Mouse (Mus musculus) telencephalon, adult 2 months (tissue): Measurements from ENCODE around the gene Proser3.
A peak's percentile ranks its signal among the peaks of the same experiment; 100 is the strongest.

Source experiments
- DNase-seq: peaks from one replicate; pipeline ENCODE4 v3.0.0-alpha.2; 2011; ENCODE audit warnings: low read depth, low spot score

The Proser3 gene

DNA sequence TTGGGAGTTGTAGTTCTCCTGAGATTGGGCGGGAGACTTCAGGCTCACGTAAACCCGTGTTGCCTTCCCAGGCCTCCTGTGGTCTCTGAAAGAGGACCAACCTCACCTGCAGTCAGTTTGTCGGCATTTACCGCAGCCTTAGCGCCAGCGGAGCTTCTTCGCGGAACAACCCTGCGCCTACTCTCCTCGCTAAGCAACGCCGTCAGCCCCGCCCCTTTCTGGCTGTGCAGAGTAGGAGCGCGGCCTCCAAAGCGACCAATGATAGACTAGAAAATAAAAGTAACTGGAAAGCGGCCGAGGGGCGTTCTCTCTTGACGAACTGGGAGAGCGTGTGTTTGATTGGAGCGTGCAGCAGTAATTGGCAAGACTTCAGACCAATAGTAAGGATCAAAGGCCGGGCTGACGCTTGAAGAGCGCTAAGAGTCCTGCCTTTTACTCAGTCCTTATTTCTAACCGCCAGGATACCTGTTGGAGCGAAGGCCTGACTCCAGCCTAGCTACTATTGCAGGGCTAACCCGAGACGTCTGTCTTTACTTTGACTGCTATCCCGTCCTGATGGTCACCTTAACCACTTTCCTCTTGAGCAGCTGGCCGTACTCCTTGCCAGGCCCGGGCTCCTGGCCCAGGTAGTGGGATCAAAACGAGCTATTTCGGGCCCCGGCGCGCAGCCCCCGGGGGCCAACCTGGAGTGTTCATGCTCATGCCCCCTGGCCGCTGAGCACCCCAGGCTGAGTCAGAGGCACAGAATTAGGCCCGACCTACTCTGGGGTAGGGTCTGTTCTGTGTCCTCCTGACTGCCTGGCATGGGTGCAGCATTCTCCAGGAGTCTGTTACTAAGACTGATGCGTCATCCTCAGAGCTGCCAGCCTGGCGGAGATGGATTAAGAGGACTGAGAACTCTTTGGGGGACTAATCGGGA lies at the start of gene Proser3, which contains the start of gene Hspb6:
Gene Proser3, minus strand, starts transcription at position 198 of the 919 bp plus-strand sequence.
Gene Hspb6, plus strand, starts transcription at position 77 of the 919 bp plus-strand sequence.
- peak; percentile 99 for DNase-seq

DNA sequence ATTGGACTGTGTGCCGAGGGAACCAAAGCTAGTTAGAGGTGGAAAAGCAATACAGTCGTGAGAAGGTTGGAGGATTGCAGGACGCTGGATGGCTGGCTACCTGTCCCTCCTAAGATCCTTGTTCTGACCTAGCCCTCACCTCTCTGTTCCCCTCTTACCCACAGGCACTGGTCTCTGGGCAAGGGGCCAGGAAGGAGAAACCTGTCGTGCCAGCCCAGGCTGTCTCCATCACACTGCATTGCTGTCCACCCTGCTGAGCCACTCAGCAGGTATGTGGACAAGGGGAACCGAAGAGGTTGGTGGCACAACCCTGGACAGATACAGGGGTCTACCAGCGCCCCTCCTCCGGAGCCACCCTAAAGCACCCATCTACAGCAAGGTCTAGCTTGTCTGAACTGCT lies 48.6 kb upstream of the Proser3 start:
- DNase-seq = no peak

DNA sequence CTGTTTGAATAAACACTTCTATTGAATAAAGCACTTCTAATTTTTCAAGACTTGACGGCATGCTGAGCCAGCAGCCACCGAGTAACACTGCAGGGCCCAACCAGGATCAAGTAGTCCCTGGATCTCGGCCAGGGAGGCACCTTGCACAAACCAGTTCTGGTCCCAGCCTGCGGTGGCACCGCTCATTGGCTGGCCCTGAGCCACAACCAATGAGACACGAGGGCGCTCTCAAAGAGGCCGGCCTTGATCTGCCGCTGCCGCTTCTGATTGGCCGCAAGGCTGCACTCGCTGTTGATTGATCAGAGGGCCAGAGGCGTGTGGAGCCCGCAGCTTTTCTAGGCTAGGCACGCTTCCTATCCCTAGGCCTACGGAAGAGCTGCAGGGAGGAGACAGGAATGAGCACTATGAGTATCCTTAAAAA lies 47.8 kb upstream of the Proser3 start:
- peak; percentile 87 for DNase-seq

DNA sequence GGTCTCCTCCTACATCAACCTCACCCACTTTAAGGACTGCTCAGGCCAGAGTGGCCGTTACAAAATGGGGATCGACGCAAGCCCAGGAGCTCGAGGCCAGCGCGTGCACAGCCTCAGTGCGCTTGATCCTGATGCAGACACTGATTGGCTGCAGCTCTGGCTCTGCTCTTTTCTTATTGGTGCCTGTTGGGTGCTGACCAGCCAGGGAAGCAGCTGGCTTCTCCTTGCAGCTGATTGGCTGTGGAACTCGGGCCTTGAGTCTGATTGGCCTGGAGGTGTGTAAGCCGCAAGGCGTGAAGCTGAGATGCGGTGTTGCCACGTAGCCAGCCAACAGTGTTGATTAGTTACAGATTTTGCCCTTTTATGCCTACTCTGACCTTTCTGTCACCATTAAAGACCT lies 46.7 kb upstream of the Proser3 start, which contains the start of gene Zbtb32:
Gene Zbtb32, minus strand, starts transcription at position 124 of the 400 bp plus-strand sequence.
- DNase-seq = no peak

DNA sequence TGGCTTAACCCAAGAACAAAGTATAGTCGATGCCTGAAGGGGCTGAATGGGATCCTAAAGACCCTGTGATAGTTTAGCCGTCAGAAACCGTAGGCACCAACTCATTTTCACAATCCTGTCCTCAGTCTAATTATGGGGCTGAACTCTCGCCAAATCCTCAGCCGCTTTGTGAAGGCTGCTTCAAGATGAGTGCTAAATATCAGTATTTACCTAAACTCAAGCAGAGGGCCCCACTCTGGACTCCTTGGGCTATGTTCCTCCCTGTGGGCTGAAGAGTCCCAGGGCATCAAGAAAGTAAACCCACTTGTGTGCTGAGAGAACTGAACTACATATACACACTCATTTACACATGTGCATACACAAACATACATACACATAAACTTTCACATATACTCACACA lies 44.7 kb upstream of the Proser3 start:
- DNase-seq = no peak

DNA sequence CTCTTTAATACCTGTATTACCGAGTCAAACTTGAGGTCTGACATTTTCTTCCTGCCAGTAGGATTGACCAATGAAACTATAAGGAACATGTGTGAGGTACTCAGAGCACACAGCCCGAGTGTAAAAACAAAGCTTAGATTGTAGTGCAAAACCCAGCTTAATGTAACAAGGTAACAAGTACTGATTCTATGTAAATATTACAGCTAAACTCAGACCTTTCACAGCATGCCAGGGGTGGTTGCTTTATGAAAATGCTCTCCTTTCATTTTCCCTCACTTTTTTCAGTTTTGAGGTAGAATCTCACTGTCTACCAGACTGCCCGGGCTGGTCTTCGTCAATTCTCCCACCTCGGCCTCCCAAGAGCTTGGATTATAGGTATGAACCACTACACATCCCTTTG lies 44.0 kb upstream of the Proser3 start:
- DNase-seq = no peak

DNA sequence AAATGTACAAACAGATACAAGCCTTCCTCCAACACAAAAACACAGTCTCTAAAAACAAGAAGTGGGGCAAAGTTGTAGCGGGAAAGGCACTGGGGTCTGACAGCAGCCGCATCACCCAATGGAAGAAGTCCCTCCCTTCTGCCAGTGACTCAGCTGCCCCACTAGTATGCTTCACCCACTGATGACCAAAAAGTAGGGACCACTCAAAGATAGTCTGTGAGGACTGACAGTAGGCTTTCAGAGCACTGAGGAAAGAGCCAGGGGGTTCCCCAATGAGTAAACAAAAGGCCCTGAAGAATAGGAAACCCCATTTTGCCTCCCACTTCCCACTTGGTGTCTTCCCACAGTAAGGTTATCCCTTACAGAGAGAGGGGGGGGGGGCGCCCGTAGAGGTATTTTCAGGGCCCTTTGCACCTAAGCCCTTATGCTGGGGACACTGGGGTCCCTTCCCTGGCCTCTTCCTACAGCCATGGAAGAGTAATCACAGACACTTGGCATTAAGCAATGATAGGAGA lies 42.5 kb upstream of the Proser3 start:
- DNase-seq = no peak

DNA sequence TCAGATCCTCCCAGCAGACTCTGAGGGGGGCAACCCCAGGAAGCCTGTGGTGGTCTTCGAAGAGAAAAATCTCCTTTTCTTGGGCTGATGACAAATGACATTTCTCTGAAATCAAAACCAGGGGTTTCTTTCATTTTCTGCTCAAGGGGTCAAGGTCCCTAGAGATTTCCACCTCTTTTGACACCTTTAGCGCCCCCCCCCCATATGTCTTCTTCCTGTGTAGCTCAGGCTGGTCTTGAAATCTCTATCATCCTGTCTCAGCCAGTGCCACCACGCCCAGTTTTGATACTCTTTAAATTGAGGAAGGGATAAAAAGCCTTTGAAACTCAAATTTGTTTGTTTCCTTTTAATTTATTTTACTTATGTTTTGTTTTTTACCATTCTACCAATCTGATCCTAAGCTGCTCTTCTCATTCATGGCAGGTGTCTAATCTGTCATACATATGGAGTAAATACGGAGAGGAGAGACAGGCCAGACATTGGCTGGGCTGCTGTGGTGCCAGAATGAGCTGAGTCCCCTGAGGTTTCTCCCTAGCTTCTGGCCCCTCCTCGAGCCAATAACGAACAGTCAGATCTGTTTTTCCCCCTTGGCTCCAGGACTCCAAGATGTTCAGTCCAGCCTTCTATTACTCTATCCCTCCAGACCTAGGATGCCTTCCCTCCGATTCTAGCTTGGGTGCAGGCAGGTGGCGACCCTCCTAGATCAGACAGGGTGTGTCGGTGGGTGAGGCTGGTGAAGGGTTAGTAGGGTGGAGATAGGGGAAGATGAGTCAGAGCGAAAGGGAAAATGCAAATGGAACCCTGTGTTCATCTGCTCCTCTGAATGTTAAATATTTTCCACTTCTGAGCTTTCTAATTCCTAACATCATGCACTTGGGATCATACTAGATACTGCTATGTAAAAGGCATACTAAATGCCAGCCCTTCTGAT lies 41.7 kb upstream of the Proser3 start:
- no peak for DNase-seq

DNA sequence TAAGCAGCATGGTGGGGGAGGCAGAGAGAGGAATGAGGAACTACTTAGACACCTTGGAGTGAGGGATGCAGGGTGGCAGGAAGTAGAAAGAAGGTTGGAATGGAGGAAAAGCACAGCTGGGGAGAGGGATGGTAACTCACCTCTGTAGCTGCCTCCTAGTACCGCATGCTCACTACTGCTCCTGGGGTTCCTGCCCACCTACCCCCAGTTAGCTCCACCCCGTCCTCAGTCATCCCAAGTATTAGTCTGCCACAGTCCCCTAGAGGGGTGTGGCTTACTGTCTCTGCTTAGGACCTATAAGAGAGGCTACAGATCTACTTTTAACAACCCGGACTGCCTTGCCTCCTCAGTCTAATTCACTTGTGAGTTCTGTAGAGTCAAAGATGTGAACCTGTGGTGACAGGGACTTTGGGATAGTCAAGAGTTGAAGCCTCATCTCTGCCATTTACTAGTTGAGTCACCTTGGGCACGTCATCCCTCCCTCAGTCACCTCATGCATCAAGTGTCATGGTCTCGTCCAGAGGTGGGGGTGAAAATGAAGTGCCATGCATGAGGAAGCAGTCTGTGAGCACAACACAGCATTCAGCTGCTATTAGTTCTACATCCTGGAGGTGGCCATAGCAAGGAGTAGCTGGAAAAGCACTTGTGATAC lies 40.8 kb upstream of the Proser3 start:
- DNase-seq = no peak

DNA sequence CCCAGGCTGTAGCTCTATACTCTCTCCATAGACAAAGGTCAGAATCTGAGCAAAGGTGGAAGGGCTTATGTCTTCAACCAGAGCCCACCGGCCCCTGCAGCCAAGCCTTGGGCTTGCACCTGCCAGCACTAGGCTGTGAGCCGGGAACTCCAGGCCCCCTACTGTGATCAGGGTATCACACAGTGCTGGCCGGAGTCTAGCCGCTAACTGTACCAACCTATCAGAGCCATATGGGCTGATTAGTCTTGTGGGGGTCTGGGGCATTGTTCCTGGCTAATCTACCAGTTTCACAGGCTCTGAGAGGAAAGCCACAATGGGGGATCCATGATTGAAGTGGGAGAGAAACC lies 39.5 kb upstream of the Proser3 start:
- no peak for DNase-seq

DNA sequence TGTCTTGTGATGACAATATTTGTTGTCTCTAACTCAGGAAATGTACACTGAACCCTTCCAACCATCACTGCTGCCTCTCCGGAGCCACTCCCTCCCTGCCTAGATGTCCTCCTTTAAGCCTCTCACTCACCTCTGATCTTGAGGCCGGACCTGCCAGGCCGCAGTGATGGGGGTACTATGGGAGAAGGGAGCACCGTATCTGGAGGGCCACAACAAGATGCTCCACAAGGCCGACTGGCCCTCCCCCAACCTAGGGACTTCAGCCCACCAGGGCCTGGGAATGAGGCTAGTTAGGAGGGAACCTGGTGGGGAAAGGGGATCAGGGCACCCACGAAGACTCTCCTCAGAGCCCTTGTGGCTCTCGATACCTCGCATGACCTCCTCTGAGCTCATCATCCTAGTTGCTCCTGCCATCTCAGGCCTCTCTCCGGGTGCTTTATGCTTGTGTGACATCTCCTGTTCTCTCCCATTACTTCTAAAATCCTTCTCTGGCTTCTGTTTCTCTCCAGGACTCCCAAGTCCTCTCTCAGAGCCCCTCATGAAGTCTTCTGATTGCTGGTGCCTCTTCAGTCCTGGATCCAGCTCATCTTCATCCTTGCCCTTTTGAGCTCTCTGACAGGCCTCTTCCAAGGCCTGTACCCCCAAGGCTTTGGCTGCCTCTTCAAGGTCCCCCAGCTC lies 39.0 kb upstream of the Proser3 start:
- DNase-seq = no peak

DNA sequence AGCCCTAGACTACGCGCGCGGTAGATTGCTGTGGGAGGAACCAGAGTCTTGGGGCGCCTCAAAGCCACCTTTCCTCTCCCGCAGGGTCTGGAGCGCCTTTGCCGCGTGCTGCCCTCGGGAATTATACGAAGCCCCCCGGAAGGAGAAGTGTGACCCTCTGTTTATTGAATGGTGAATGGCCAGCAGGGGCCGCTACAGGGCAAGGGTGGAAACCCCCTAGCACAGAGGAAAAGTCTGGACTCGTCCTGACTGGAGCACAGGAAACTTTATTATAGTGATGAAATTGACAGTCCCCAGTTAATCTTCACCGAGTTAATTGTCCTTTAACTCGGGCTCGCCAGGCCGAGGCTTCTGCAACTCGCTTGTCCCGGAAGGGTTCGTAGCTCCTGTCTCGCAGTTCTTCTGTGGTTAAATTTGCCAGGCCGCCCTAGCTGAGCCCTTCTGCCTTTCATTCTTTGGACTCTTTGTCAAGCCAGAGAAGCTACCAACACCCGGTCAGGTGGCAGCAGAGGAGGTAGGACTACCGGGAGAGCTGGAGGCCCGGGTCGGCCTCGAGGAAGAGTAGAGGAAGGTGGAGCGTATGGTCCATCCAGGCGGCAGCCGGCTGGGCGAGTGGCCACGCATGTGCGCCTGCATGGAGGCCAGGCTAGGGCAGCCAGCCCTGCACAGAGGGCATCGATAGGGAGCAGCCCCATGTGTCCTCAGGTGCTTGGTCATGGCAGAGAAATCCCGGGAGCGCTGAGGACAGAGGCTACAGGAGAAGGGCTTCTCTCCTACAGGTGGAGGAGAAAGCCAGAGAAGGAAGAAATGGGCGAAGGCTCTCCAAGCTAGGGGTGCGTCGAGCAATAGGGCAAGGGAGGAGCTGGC lies 37.6 kb upstream of the Proser3 start:
- peak; percentile 43 for DNase-seq

DNA sequence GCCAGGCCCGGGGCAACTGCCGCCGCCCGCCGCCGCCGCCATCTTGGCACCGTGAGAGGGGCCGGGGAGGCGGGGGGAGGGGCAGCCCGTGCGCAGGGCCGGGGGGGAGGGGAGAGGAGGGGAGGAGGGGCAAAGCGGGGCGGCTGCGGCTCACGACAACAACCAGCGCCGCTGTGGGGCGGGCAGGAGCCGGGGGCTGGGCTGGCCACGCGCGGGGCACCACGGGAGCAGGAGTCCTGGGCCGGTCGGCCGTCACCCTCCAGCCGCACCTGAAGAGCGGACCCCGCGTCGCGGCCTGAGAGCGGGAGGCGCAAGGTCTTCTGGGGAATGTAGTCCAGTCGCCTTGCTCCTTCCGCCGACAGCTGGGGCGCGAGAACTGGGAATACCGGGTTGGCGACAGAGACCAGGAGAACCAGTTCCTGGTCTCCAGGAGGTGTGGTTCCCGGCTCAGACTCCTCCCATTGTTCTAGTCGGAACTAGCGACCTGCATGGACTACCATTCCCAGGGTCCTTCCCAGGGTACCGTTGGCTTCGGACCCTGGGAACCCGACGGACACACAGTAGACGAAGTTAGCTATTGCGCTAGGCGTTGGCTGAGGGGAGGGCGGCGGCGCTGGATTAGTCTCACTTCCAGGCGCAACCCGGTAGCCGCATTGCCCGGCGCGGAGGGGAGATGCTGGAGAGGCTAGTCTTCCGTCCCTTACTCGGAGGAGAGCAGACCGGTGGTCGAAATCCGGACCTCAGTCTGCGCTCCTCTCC lies 36.8 kb upstream of the Proser3 start, which contains the start of gene Kmt2b:
Gene Kmt2b, minus strand, starts transcription at position 51 of the 759 bp plus-strand sequence.
- peak; percentile 97 for DNase-seq

DNA sequence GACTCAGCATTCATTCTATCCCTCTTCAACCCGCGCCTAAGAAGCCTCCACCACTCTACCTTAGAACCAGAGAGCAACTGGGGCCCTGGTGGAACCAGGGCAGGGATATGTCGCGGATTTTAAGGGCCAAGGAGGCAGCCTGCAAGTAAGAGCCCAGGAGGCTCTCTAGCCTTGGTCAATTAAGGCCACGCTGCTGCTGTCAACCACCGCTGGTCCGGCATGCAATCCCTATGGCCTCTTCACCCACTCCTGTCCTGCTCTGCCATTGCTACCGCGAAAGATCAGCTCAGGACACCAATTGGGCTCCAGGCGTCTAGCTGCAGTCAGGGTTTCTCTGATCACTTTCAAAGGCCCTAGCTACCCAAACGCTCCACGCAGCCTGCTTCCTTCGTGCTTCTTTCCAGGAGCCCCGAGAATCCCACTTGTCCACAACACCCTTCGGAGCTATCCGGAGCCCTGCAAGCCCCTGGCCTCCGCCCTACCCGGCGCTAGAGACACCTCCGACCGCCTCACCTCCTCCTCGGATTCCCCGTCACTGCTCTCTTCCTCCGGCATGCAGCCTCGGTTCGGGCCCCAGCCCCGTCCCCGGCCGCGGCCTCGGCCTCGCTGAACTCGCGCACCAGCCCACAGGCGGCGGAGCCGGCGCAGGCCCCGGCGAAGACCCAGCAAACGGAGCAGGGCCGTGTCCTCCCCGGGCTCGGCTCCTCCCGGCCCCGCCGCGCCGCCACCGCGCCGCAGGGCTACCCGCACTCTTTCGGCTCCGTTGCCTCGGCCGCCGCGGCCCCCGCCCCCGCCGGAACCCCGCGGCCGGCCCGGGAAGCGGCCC lies 36.0 kb upstream of the Proser3 start:
- no peak for DNase-seq

DNA sequence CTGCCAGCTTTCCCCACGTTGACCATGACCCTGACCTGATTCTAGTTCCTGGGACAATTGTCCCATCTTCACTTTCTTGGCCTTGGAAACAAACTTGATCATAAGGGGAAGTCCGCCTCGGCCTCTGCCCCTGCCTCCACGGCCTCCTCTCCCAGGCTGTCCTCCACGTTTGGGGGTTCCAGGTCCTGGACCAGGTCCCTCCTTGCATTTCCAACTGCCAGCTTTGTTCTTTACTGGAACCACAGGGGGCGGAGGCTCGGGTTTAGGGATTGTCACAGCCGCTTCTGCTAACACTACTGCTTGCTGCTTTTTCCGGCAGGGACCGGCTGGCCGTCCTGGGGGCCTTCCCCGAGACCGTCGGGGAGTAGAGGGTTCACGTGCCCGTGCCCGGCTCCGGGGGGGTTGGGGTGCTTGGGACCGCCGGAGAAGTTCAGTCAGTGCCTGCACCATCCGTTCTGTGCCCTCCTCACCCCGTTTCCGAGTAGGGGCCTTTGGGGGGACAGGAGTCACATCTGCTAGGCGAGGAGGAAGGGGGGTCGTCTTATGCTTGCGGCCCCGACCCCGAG lies 34.4 kb upstream of the Proser3 start:
- DNase-seq = no peak

DNA sequence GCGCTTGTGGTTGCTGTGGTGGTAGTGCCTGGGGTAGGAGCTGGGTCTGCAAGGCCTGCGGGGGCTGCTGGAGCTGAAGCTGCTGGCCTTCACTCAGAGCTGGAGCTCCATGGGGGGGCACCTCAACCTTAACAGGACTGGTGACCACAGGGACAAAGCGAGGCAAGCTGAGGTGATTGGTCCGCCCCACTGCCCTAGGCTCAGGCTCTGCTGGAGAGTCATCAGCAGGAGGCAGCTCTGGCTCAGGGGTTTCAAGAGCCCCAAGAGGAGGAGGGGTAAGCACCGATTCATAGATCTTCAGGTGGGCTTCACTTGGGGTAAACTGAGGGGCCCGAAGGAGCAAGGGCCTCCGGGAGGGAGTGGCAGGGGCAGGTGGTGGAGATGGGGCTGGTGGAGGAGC lies 33.1 kb upstream of the Proser3 start:
- DNase-seq = no peak

DNA sequence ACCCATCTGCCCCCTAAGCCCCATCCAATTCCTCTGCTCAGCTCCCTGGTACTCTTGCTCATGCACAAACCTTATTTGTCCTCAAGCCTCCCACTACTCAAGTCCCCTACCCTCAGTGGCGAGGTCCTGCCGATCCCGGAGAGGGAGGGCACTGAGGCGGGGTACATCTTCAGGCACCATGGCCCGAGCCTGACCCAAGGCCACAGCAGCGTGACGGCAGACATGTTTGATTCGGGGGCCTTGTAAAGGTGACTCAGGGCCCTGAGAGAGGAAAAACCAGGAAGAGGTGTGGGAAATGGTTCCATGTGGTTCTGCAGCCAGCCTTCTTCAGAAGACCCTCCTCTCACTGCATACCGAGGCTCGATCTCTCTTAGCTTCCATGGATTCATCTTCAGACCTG lies 32.2 kb upstream of the Proser3 start:
- no peak for DNase-seq

DNA sequence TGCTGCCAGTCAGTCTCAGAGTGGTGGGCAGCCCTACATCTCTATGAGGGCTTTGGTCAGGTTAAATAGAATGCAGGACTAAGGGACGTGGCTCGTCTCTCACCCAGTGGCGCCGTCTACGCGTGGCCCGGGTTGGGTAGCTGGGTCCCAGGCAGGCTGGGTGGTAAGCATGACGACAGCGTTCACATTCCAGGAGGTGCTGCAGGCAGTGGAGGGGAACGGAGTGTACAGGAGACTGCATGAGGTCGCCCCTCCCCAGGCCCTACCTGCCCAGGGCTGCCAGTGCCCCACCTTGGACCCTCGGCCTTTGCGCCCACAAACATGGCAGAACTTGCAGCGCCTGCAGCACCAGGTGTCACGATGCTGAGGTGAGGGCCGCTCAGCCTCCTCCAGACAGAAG lies 29.4 kb upstream of the Proser3 start:
- DNase-seq = no peak
